8 mouse cellular contexts compared by ENCODE assay signal in the genomic region with DNA sequence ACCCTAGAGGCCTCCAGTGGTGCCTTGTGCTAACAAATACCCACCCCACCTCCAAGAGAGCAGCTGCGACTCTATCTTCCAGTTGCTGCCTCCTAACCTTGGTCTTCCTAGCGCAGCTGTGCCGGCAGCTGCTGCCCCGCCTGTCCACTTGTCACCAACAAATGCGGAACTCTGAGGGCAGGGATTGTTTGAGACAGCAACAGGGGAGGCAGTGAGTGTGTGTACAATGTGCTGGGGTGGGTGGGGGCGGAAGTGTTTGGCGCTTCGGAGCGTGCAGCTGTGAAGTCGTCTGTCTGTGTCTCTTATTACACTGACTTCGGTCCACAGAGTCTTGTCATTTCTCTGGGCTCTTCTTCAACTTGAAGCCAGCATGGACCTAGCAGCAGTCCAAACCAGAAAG. TPM values are rescaled to one million over a fixed set of nuclear protein-coding genes. Genes with fewer than 3 reads are reported as not detected.
A peak's percentile ranks its signal among the peaks of the same experiment; 100 is the strongest.
DNase-seq lines count a peak whose midpoint lies in the region; ATAC-seq and TF ChIP-seq lines count a peak whose summit lies in the region.

No protein-coding gene starts in this region.

- no peak overlapping the region for H3K4me2 ChIP-seq in midbrain, embryonic 15.5 days
- peak overlapping the region; percentile 34; the same call in 1 of the 2 replicates for H3K4me2 ChIP-seq in embryonic facial prominence, embryonic 15.5 days (replicated peaks)
- peak overlapping the region; percentile 51 for H3K4me2 ChIP-seq in intestine, postnatal 0 days (replicated peaks; ENCODE audit: low read depth)
- no peak overlapping the region for H3K4me2 ChIP-seq in midbrain, embryonic 11.5 days

- no peaks in the 10 kb centered on the region for H3K9me3 ChIP-seq in midbrain, embryonic 10.5 days (replicated peaks)
- H3K9me3 ChIP-seq in midbrain, embryonic 15.5 days, result no peaks in the 10 kb centered on the region
- no peaks in the 10 kb centered on the region for H3K9me3 ChIP-seq in embryonic facial prominence, embryonic 15.5 days (replicated peaks)
- H3K9me3 ChIP-seq in intestine, postnatal 0 days (ENCODE audit: control insufficient read depth), result no peaks in the 10 kb centered on the region
- no peaks in the 10 kb centered on the region for H3K9me3 ChIP-seq in midbrain, embryonic 11.5 days (ENCODE audit: control insufficient read depth, low read length)

- H3K9ac ChIP-seq in midbrain, embryonic 15.5 days, result no peak overlapping the region
- H3K9ac ChIP-seq in embryonic facial prominence, embryonic 15.5 days, result no peak overlapping the region
- H3K9ac ChIP-seq in intestine, postnatal 0 days (ENCODE audit: low read depth, low read length), result no peak overlapping the region; the same call in 1 of the 2 replicates
- H3K9ac ChIP-seq in midbrain, embryonic 11.5 days (ENCODE audit: low read length), result no peak overlapping the region

- no peak overlapping the region for H3K4me3 ChIP-seq in midbrain, embryonic 10.5 days
- H3K4me3 ChIP-seq in midbrain, embryonic 15.5 days, result no peak overlapping the region
- no peak overlapping the region; the same call in 1 of the 2 replicates for H3K4me3 ChIP-seq in embryonic facial prominence, embryonic 15.5 days (replicated peaks)
- 0 out of 2 replicates have a peak overlapping the region, but pooled peaks have one; percentile 2 for H3K4me3 ChIP-seq in intestine, postnatal 0 days (ENCODE audit: low read depth, low read length)
- no peak overlapping the region for H3K4me3 ChIP-seq in midbrain, embryonic 11.5 days (ENCODE audit: low read depth, low read length)

- H3K4me1 ChIP-seq in midbrain, embryonic 10.5 days, result peaks cover 21% of the 10 kb centered on the region
- no peaks in the 10 kb centered on the region for H3K4me1 ChIP-seq in midbrain, embryonic 15.5 days
- H3K4me1 ChIP-seq in embryonic facial prominence, embryonic 15.5 days, result peaks cover 19% of the 10 kb centered on the region
- peaks cover 6% of the 10 kb centered on the region; the same call in 1 of the 2 replicates for H3K4me1 ChIP-seq in intestine, postnatal 0 days (replicated peaks; ENCODE audit: control insufficient read depth, insufficient read depth, low read length)
- H3K4me1 ChIP-seq in midbrain, embryonic 11.5 days (ENCODE audit: control insufficient read depth, insufficient read depth, low read length), result no peaks in the 10 kb centered on the region; the same call in 1 of the 2 replicates

- peak; percentile 32 for DNase-seq in midbrain, embryonic 10.5 days (ENCODE audit: low spot score)
- no peak for DNase-seq in midbrain, embryonic 11.5 days (ENCODE audit: low spot score, missing footprints)
- peak; percentile 82 for DNase-seq in thymus, postnatal 14 days
- DNase-seq in layer of hippocampus, adult 9-11 months, result no peak
- DNase-seq in adipocyte (ENCODE audit: low spot score), result no peak

- ATAC-seq in midbrain, embryonic 15.5 days (replicated peaks), result no peak
- peak; percentile 73 for ATAC-seq in embryonic facial prominence, embryonic 15.5 days (ENCODE audit: insufficient number of reproducible peaks, low FRiP score, low TSS enrichment, low read depth)
- ATAC-seq in intestine, postnatal 0 days, result peak; percentile 35; the same call in 1 of the 2 replicates
- ATAC-seq in midbrain, embryonic 11.5 days (ENCODE audit: low FRiP score), result no peak

- WGBS in midbrain, embryonic 10.5 days, result 64% methylated on average over 11 of the region's 11 CpGs
- WGBS in midbrain, embryonic 15.5 days, result 46% methylated on average over 11 of the region's 11 CpGs
- 18% methylated on average over 11 of the region's 11 CpGs for WGBS in embryonic facial prominence, embryonic 15.5 days
- WGBS in intestine, postnatal 0 days, result 11% methylated on average over 11 of the region's 11 CpGs
- 62% methylated on average over 11 of the region's 11 CpGs for WGBS in midbrain, embryonic 11.5 days

- H3K27me3 ChIP-seq in midbrain, embryonic 10.5 days (ENCODE audit: low read depth, poor library complexity, severe bottlenecking), result no peaks in the 10 kb centered on the region
- H3K27me3 ChIP-seq in midbrain, embryonic 15.5 days (replicated peaks), result no peaks in the 10 kb centered on the region
- peaks cover 13% of the 10 kb centered on the region for H3K27me3 ChIP-seq in embryonic facial prominence, embryonic 15.5 days
- H3K27me3 ChIP-seq in intestine, postnatal 0 days (replicated peaks; ENCODE audit: control insufficient read depth, insufficient read depth, low read length), result no peaks in the 10 kb centered on the region
- no peaks in the 10 kb centered on the region for H3K27me3 ChIP-seq in midbrain, embryonic 11.5 days (ENCODE audit: control insufficient read depth, insufficient read depth, low read length)

- H3K36me3 ChIP-seq in midbrain, embryonic 10.5 days, result no peaks in the 10 kb centered on the region
- H3K36me3 ChIP-seq in midbrain, embryonic 15.5 days (replicated peaks), result no peaks in the 10 kb centered on the region; the same call in 1 of the 2 replicates
- H3K36me3 ChIP-seq in embryonic facial prominence, embryonic 15.5 days, result no peaks in the 10 kb centered on the region
- H3K36me3 ChIP-seq in intestine, postnatal 0 days (ENCODE audit: control insufficient read depth, insufficient read depth), result no peaks in the 10 kb centered on the region
- no peaks in the 10 kb centered on the region for H3K36me3 ChIP-seq in midbrain, embryonic 11.5 days (ENCODE audit: control insufficient read depth, insufficient read depth, low read length)

- TF ChIP-seq CTCF in intestine, postnatal 0 days (IDR thresholded peaks at IDR 0.05; ENCODE audit: low read depth), result no peak

- H3K27ac ChIP-seq in midbrain, embryonic 10.5 days (replicated peaks), result peak overlapping the region; percentile 52; the same call in 1 of the 2 replicates
- H3K27ac ChIP-seq in midbrain, embryonic 15.5 days, result no peak overlapping the region
- no peak overlapping the region; the same call in 1 of the 2 replicates for H3K27ac ChIP-seq in embryonic facial prominence, embryonic 15.5 days (replicated peaks)
- H3K27ac ChIP-seq in intestine, postnatal 0 days (ENCODE audit: low read depth, low read length), result peak overlapping the region; percentile 31; the same call in 1 of the 2 replicates
- H3K27ac ChIP-seq in midbrain, embryonic 11.5 days (ENCODE audit: low read depth, low read length), result peak overlapping the region; percentile 4; the same call in 1 of the 2 replicates

RNA-seq across cellular contexts. Expression of a gene that starts 49.7 kb away (rescaled TPM):
- polyA plus RNA-seq in midbrain, embryonic 10.5 days (2016; fragmentation: Nextera tagmentation; extraction: Ambion mirVana), result 8.5 and 9.5 TPM in 2 replicates
- polyA plus RNA-seq in midbrain, embryonic 15.5 days (2015; fragmentation: Nextera tagmentation; extraction: Ambion mirVana), result 21.0 and 21.3 TPM in 2 replicates
- 12.2 and 13.5 TPM in 2 replicates for polyA plus RNA-seq in embryonic facial prominence, embryonic 15.5 days (2015; fragmentation: Nextera tagmentation; extraction: Ambion mirVana)
- polyA plus RNA-seq in intestine, postnatal 0 days (2015; fragmentation: Nextera tagmentation; extraction: Ambion mirVana), result 14.9 and 15.9 TPM in 2 replicates
- polyA plus RNA-seq in midbrain, embryonic 11.5 days (2014; fragmentation: Nextera tagmentation; extraction: Ambion mirVana), result 12.6 and 13.9 TPM in 2 replicates

Comparison
In these comparisons a context has a peak if more than half of its experiments do, and no peak if none do; other contexts are left out.
1. DNase-seq: peak in midbrain, embryonic 10.5 days (single experiment) and thymus, postnatal 14 days (single experiment); none in midbrain, embryonic 11.5 days (single experiment), layer of hippocampus, adult 9-11 months (single experiment) and adipocyte (single experiment).
2. H3K27ac ChIP-seq: peak in midbrain, embryonic 10.5 days (single experiment), intestine, postnatal 0 days (single experiment) and midbrain, embryonic 11.5 days (single experiment); none in midbrain, embryonic 15.5 days (single experiment) and embryonic facial prominence, embryonic 15.5 days (single experiment).
3. ATAC-seq: peak in embryonic facial prominence, embryonic 15.5 days (single experiment) and intestine, postnatal 0 days (single experiment); none in midbrain, embryonic 15.5 days (single experiment) and midbrain, embryonic 11.5 days (single experiment).
4. H3K4me2 ChIP-seq: peak in embryonic facial prominence, embryonic 15.5 days (single experiment) and intestine, postnatal 0 days (single experiment); none in midbrain, embryonic 15.5 days (single experiment) and midbrain, embryonic 11.5 days (single experiment).